Mouse (Mus musculus) layer of hippocampus, adult 9-11 months (tissue): ENCODE results near the gene Jam2.

Source experiments
- DNase-seq: peaks from one replicate; pipeline ENCODE4 v3.0.0; 2022

Jam2 gene

GRCm38 (mm10) chr16:84783279-84783678 lies 9.4 kb downstream of the Jam2 start:
- DNase-seq = peak; percentile 63

GRCm38 (mm10) chr16:84784966-84785365 lies 11.0 kb downstream of the Jam2 start:
- DNase-seq = no peak

GRCm38 (mm10) chr16:84790595-84791165 lies 16.8 kb downstream of the Jam2 start:
- DNase-seq = no peak

GRCm38 (mm10) chr16:84793401-84793800 lies 19.5 kb downstream of the Jam2 start:
- no peak for DNase-seq

GRCm38 (mm10) chr16:84795337-84795736 lies 21.4 kb downstream of the Jam2 start:
- no peak for DNase-seq

GRCm38 (mm10) chr16:84796678-84797077 lies 22.8 kb downstream of the Jam2 start:
- no peak for DNase-seq

- DNase-seq = no peak
These were observed 26.1 kb downstream of the Jam2 start for GRCm38 (mm10) chr16:84800038-84800437.

- DNase-seq = peak; percentile 34
These were observed 28.3 kb downstream of the Jam2 start for GRCm38 (mm10) chr16:84802217-84802616.

GRCm38 (mm10) chr16:84804866-84805265 lies 30.9 kb downstream of the Jam2 start:
- DNase-seq = no peak

GRCm38 (mm10) chr16:84806175-84806574 lies 32.3 kb downstream of the Jam2 start:
- DNase-seq = no peak

GRCm38 (mm10) chr16:84807874-84808273 lies 34.0 kb downstream of the Jam2 start:
- DNase-seq = no peak

GRCm38 (mm10) chr16:84810254-84810653 lies 36.3 kb downstream of the Jam2 start:
- no peak for DNase-seq

GRCm38 (mm10) chr16:84813852-84814251 lies 39.9 kb downstream of the Jam2 start:
- DNase-seq = no peak

- DNase-seq = no peak
These were observed 40.6 kb downstream of the Jam2 start for GRCm38 (mm10) chr16:84814511-84814910.

- no peak for DNase-seq
These were observed 43.5 kb downstream of the Jam2 start for GRCm38 (mm10) chr16:84817423-84817822.

GRCm38 (mm10) chr16:84825009-84825408 lies 51.1 kb downstream of the Jam2 start:
- no peak for DNase-seq

GRCm38 (mm10) chr16:84831696-84832095 lies 57.8 kb downstream of the Jam2 start:
- no peak for DNase-seq

GRCm38 (mm10) chr16:84832736-84833135 lies 58.8 kb downstream of the Jam2 start:
- no peak for DNase-seq

- no peak for DNase-seq
These were observed 60.4 kb downstream of the Jam2 start for GRCm38 (mm10) chr16:84834344-84834743.

GRCm38 (mm10) chr16:84834745-84835440 lies 61.0 kb downstream of the Jam2 start, which contains the start of gene Gabpa:
Gabpa (plus strand) TSS chr16:84834925.
- DNase-seq = peak; percentile 97

GRCm38 (mm10) chr16:84835441-84835822 lies 61.5 kb downstream of the Jam2 start, which contains the start of gene Atp5j:
Atp5j (minus strand) TSS chr16:84835625.
- DNase-seq = peak; percentile 90

- peak; percentile 39 for DNase-seq
These were observed 62.2 kb downstream of the Jam2 start for GRCm38 (mm10) chr16:84835823-84836743.

GRCm38 (mm10) chr16:84838576-84838975 lies 64.7 kb downstream of the Jam2 start:
- DNase-seq = no peak

- DNase-seq = no peak
These were observed 79.6 kb downstream of the Jam2 start for GRCm38 (mm10) chr16:84853492-84853891.
